Mouse (Mus musculus): ENCODE data around the gene Tmcc3. TPM values are rescaled to one million over a fixed set of nuclear protein-coding genes. Genes with fewer than 3 reads are reported as not detected.

Gene Tmcc3
- polyA plus RNA-seq, 1 experiment from 2014 or later: 5.3 TPM

DNA sequence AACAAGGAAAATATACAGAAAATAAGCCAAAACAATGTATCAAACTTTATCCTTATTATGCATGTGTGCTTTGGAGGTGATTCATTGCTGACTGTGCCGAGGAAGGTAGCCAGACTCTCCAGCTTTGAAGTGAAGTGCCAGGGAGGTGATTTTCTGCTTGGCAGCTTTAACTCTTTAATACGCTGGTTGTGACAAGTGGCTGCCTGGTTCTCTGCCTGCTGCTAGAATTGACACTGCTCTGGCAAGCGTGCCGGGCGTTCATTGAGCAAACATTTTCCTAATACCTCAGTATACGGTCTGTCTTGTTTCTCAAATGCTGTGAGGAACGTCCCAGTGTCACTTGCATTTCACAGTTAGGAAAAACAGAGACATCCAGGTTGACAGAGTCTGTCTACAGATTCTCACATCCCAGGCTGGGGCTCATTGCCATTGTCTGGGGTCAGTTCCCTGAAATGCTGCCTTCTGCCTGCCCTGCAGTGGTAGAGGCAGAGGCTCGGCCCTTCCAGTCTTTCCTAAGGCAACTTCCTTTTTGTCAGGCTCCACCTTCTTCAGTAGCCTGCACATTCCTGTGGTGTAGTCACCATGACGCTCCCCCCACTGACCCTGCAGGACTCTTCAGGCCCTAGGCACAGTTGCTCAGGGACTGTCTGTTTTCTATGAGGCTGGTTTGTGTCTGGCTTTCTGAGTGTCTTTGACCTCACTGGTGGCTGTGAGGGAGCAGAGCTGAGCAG, 69.1 kb downstream of the Tmcc3 start:
- no peak overlapping the region for H3K4me3 ChIP-seq (replicated peaks)
- no peaks in the 10 kb centered on the region for H3K27me3 ChIP-seq
- H3K27ac ChIP-seq: no peak overlapping the region
- peaks cover 14% of the 10 kb centered on the region for H3K9me3 ChIP-seq
- no peak for ATAC-seq (ENCODE audit: low FRiP score)
- peaks cover 12% of the 10 kb centered on the region for H3K4me1 ChIP-seq
- H3K36me3 ChIP-seq (replicated peaks): no peaks in the 10 kb centered on the region
- no peak overlapping the region for H3K4me2 ChIP-seq
- WGBS: 76% methylated on average over 9 of the region's 9 CpGs
- no peak overlapping the region for H3K9ac ChIP-seq

DNA sequence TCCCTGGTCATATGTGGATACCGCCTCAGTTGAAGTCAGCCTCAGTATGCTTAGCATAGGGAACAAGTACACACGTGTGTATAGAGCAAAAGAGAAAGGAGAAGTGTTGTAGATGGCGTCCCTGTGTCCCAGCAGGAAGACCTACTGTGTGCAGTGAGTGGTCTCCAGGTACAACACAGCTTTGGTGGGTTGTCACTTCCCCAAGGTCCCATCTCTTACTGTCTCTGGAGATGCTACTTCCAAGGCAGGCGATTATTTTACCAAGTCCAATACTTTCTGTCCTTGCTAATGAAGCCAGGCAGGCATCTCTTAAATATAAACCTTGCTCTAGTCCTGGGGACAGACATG, 69.6 kb downstream of the Tmcc3 start:
- 87% methylated on average over 4 of the region's 4 CpGs for WGBS
- no peak overlapping the region for H3K4me3 ChIP-seq (replicated peaks)
- peaks cover 12% of the 10 kb centered on the region for H3K4me1 ChIP-seq
- H3K27me3 ChIP-seq: no peaks in the 10 kb centered on the region
- no peak overlapping the region for H3K27ac ChIP-seq
- ATAC-seq (ENCODE audit: low FRiP score): no peak
- peaks cover 17% of the 10 kb centered on the region for H3K9me3 ChIP-seq
- no peaks in the 10 kb centered on the region for H3K36me3 ChIP-seq (replicated peaks)
- no peak overlapping the region for H3K9ac ChIP-seq
- H3K4me2 ChIP-seq: no peak overlapping the region

DNA sequence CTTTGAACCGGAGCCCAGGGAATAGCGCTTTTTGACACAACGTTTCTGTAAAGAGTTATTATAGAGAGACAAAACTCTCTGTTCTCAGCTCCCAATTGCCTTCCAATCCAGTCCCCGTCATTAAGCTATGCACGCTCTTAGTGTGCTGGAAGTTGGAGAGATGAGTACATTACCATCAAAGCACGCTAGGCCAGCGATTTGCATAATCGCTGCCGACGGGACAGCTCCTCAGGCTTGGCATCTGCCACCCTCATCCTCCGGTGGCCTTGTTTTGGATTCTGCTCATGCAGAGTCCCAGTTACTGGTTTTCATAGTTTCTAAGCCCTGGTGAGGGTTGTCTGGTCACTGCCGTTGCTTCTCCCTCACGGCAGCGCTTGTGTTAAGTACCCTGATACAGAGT, 70.9 kb downstream of the Tmcc3 start:
- H3K9me3 ChIP-seq: peaks cover 20% of the 10 kb centered on the region
- H3K4me2 ChIP-seq: no peak overlapping the region
- no peak overlapping the region for H3K4me3 ChIP-seq (replicated peaks)
- peaks cover 8% of the 10 kb centered on the region for H3K4me1 ChIP-seq
- H3K36me3 ChIP-seq (replicated peaks): no peaks in the 10 kb centered on the region
- H3K9ac ChIP-seq: no peak overlapping the region
- WGBS: 82% methylated on average over 14 of the region's 14 CpGs
- ATAC-seq (ENCODE audit: low FRiP score): no peak
- no peaks in the 10 kb centered on the region for H3K27me3 ChIP-seq
- no peak overlapping the region for H3K27ac ChIP-seq

DNA sequence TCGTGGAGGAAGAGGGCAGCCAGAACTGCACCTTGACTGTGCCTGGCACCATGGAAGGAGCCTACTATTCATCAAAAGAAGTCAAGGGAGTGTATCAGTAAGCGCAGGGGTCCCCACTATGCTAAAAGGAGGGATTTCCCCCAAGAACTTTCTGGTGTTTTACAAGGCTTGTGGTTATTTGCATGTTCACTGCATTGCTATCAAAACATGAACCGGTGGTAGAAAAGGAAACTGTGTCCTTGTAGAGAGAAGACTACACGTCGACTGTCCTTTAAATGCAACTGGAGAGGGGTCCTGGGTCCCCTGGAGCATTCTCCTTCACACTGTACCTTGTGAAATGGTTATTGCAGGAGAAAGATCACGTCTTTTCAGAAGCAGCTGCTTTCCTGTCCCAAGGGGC, 71.8 kb downstream of the Tmcc3 start:
- no peak overlapping the region for H3K9ac ChIP-seq
- no peak overlapping the region for H3K4me3 ChIP-seq (replicated peaks)
- H3K27ac ChIP-seq: no peak overlapping the region
- peaks cover 6% of the 10 kb centered on the region for H3K4me1 ChIP-seq
- peaks cover 20% of the 10 kb centered on the region for H3K9me3 ChIP-seq
- no peaks in the 10 kb centered on the region for H3K36me3 ChIP-seq (replicated peaks)
- no peak overlapping the region for H3K4me2 ChIP-seq
- H3K27me3 ChIP-seq: no peaks in the 10 kb centered on the region
- 91% methylated on average over 6 of the region's 6 CpGs for WGBS
- ATAC-seq (ENCODE audit: low FRiP score): no peak

DNA sequence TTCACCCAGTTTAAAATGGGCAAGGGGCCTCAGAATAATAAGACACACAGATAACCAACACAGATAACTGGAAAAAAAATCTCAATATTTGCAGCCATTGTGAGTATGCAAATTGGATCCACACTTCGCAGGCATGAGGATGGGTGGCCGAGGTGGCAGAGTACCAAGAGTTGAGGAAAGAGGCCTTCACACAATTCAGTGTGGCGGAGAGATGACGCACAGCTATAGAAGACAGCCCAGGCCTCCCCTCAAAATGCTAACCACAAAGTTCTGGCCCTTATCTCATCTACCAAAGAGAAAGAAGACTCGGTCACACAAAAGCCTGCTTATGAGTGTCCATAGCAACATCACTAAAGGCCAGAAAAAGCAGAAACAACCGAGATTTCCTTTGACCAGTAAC, 77.5 kb downstream of the Tmcc3 start:
- no peaks in the 10 kb centered on the region for H3K27me3 ChIP-seq
- H3K4me3 ChIP-seq (replicated peaks): no peak overlapping the region
- ATAC-seq (ENCODE audit: low FRiP score): no peak
- WGBS: 89% methylated on average over 6 of the region's 6 CpGs
- no peak overlapping the region for H3K9ac ChIP-seq
- no peaks in the 10 kb centered on the region for H3K4me1 ChIP-seq
- no peak overlapping the region for H3K4me2 ChIP-seq
- no peak overlapping the region for H3K27ac ChIP-seq
- no peaks in the 10 kb centered on the region for H3K36me3 ChIP-seq (replicated peaks)
- H3K9me3 ChIP-seq: peaks cover 20% of the 10 kb centered on the region

DNA sequence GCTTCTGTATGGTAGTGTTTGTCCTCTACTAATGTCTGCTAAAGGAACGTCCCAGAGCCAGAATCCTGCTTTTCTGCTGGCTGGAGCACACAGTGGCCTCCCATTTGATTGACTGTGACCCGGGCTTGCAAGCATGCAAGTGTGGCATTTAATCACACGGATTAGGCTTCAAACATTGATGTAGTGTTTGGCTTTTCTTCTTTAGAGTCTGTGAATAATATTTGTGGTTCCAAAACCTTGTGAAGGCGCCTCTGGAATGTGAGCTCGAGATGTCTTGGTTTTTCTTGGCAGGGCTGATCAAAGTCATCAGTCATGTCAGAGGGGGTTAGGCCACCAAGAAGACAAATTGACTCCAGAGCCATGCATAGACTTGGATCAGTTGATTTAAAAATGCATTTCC, 79.3 kb downstream of the Tmcc3 start:
- H3K36me3 ChIP-seq (replicated peaks): no peaks in the 10 kb centered on the region
- no peaks in the 10 kb centered on the region for H3K4me1 ChIP-seq
- peaks cover 4% of the 10 kb centered on the region for H3K9me3 ChIP-seq
- H3K9ac ChIP-seq: no peak overlapping the region
- 88% methylated on average over 5 of the region's 5 CpGs for WGBS
- ATAC-seq (ENCODE audit: low FRiP score): no peak
- no peak overlapping the region for H3K4me3 ChIP-seq (replicated peaks)
- H3K27me3 ChIP-seq: no peaks in the 10 kb centered on the region
- H3K4me2 ChIP-seq: no peak overlapping the region
- H3K27ac ChIP-seq: no peak overlapping the region

DNA sequence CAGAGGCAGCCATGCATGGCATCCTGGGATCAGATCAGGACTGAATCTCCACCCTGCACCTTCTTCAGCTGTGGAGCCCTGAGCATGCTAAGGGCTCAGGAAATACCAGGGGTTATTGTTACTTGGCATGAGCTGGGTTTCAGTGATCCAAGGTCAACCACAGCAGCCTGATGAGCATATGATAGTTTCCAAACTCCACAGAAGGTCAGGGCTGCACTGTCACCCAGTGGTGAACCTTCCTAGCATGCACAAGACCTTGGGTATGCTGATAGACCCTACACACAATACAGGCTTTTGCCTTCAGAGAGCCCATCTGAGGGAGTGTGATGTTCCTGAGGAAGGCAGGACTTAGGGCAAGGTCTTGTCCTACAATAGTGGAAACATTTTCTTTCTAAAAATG, 82.5 kb downstream of the Tmcc3 start:
- H3K9ac ChIP-seq: no peak overlapping the region
- no peak overlapping the region for H3K4me3 ChIP-seq (replicated peaks)
- no peaks in the 10 kb centered on the region for H3K36me3 ChIP-seq (replicated peaks)
- ATAC-seq (ENCODE audit: low FRiP score): no peak
- H3K9me3 ChIP-seq: no peaks in the 10 kb centered on the region
- H3K4me2 ChIP-seq: no peak overlapping the region
- H3K27me3 ChIP-seq: no peaks in the 10 kb centered on the region
- H3K27ac ChIP-seq: no peak overlapping the region
- no peaks in the 10 kb centered on the region for H3K4me1 ChIP-seq

DNA sequence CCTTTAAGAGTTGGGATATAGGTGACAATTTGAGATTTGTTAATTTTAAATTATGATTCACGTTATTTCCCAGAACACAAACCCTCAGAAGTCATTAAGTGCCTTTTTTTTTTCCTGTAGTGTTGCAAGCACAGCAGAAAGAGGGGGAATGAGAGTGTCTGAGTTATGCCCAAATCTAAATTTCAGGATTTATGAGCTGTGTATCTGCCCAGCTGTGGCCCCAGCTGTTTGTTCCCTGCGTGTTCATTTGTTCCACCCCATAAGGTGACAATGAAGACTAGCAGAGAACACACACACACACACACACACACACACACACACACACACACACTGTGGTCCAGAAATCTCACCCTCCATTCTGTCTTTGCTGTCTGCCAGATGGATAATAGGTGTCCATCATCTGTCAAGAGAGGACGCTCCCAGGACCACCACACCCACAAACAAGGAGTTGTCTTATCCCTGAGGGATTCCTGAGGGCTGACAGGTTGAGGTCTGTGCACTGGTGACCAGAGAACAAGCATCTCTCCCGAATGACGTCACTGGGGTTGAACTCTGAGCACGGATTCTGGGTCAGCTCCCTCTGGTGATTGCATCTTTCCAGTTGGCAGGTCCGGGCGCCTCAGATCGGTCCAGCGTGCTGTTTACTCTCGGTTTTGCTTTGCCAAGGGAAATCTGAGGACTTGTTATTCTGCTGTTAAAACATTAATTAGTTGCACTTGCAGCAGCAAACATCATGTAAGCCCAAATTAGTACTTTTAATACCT, 86.3 kb downstream of the Tmcc3 start:
- 76% methylated on average over 11 of the region's 11 CpGs for WGBS
- H3K4me3 ChIP-seq (replicated peaks): no peak overlapping the region
- no peak overlapping the region for H3K9ac ChIP-seq
- H3K4me2 ChIP-seq: no peak overlapping the region
- H3K36me3 ChIP-seq (replicated peaks): no peaks in the 10 kb centered on the region
- no peaks in the 10 kb centered on the region for H3K9me3 ChIP-seq
- H3K27me3 ChIP-seq: no peaks in the 10 kb centered on the region
- no peak for ATAC-seq (ENCODE audit: low FRiP score)
- H3K4me1 ChIP-seq: no peaks in the 10 kb centered on the region
- H3K27ac ChIP-seq: no peak overlapping the region

DNA sequence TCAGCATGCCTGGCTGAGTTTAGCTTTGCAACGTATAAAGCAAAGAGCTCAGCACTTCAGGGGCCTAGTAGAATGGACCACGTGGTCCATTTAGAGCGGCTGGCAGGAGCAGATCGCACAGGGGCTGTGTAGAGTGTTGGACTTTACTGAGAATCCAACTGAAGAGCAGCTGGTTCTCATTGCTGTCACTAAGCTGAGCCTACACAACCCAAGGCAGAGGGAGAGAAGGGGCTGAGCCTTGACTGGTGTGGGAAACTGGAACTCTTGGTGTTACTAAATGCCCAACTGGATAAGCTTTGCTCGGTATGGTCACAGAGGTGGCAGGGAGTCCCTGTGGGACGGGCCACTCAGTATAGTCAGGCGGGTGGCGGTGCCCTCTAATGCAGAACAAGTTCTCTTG, 89.1 kb downstream of the Tmcc3 start:
- Histone ChIP-seq H3K4me2 (no peak overlapping the region), H3K27me3 (no peaks in the 10 kb centered on the region), H3K27ac (no peak overlapping the region), H3K4me3 (replicated peaks) (no peak overlapping the region), H3K36me3 (replicated peaks) (no peaks in the 10 kb centered on the region), H3K9ac (no peak overlapping the region), H3K4me1 (no peaks in the 10 kb centered on the region), H3K9me3 (no peaks in the 10 kb centered on the region)
- 87% methylated on average over 8 of the region's 8 CpGs for WGBS
- ATAC-seq (ENCODE audit: low FRiP score): no peak

DNA sequence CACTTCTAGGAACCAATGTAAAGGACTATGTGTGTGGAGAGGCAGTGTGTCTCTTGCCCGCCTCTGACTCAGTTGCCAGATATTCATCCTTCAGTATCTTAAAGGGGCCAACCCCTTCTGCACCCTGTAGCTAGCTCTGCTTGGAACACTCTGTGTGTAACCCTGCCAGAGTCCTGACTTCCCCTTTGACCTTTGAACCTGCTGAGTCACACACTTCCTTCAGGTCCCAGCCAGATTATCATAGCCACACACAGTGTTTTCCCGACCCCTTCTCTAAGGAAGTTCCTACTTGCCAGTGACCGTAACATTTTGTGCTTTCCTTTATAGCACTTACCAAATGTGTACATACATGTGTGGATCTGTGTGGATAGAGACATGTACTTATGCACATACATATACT, 93.7 kb downstream of the Tmcc3 start:
- no peak overlapping the region for H3K4me3 ChIP-seq (replicated peaks)
- no peak overlapping the region for H3K27ac ChIP-seq
- H3K36me3 ChIP-seq (replicated peaks): no peaks in the 10 kb centered on the region
- no peaks in the 10 kb centered on the region for H3K9me3 ChIP-seq
- ATAC-seq (ENCODE audit: low FRiP score): no peak
- 81% methylated on average over 3 of the region's 3 CpGs for WGBS
- H3K27me3 ChIP-seq: 0 out of 2 replicates have a peak, but pooled peaks cover 4% of the 10 kb centered on the region
- H3K4me2 ChIP-seq: no peak overlapping the region
- no peak overlapping the region for H3K9ac ChIP-seq
- peaks cover 6% of the 10 kb centered on the region; the same call in 1 of the 2 replicates for H3K4me1 ChIP-seq

DNA sequence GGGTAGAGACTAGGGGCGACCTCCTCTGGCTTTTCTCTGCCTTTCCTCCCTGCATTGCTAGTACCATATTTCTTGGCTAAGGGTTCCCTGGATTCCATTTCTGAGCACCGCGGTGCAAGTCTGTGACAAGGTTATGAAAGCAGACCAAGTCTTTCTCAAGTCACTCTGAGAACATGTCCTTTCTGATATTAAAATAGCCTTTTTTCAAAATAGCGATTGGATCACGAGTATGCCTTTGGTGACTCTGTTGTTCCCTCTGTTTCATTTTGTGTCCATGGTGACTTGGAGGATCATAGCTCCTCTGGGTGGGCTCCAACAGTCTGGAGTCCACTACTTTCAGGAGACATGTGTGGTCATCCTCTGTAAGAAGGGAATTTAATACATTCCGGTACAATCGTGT, 95.1 kb downstream of the Tmcc3 start:
- Histone ChIP-seq H3K36me3 (replicated peaks) (no peaks in the 10 kb centered on the region), H3K4me1 (peaks cover 6% of the 10 kb centered on the region; the same call in 1 of the 2 replicates), H3K4me3 (replicated peaks) (no peak overlapping the region), H3K9ac (no peak overlapping the region), H3K27ac (no peak overlapping the region), H3K4me2 (no peak overlapping the region), H3K9me3 (no peaks in the 10 kb centered on the region), H3K27me3 (0 out of 2 replicates have a peak, but pooled peaks cover 4% of the 10 kb centered on the region)
- 90% methylated on average over 7 of the region's 7 CpGs for WGBS
- no peak for ATAC-seq (ENCODE audit: low FRiP score)

DNA sequence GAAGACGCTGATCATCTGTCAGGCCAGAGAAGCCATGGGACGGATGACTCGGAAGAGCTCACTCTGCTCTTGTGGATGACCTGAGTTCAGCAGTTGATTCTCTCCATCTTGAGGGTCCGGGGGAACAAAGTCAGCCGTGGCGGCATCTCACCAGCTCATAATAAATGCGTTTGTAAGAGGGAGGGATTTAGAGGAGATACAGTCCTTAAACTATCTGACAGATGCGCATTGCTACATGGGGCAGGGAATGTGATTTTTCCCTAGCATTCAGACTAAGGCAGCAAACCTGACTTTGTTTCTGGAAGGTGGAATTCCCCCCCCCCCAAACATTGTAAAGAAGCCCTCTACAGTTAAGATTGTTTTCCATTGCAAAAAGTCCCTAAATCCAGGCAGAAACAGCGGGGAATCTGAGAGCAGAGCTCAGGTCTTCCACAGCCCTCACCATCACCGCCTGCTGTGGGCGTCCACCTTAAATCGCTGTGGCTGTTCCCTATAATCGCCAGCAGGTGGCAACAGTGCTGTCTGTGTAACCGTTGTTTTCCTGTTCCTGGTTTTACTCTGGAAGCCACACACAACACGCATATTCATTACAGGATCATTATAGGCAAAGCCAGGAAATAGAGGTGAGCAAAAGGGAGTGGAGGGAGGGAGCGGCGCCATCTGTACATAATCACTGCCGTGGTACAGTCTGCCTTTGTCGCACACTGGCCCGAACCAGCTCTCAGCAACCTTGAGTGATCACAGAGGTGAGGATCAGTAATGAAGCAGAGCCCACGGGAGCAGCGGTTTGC, 96.8 kb downstream of the Tmcc3 start:
- H3K9me3 ChIP-seq: no peaks in the 10 kb centered on the region
- H3K4me3 ChIP-seq (replicated peaks): peak overlapping the region; percentile 12; the same call in 1 of the 2 replicates
- peak overlapping the region; percentile 50 for H3K4me2 ChIP-seq
- H3K27me3 ChIP-seq: 0 out of 2 replicates have a peak, but pooled peaks cover 4% of the 10 kb centered on the region
- ATAC-seq (ENCODE audit: low FRiP score): peak; percentile 78
- H3K4me1 ChIP-seq: peaks cover 6% of the 10 kb centered on the region; the same call in 1 of the 2 replicates
- no peak overlapping the region for H3K27ac ChIP-seq
- 27% methylated on average over 22 of the region's 22 CpGs for WGBS
- 0 out of 2 replicates have a peak overlapping the region, but pooled peaks have one; percentile 22 for H3K9ac ChIP-seq
- H3K36me3 ChIP-seq (replicated peaks): no peaks in the 10 kb centered on the region

All from forebrain, embryonic 12.5 days (tissue).